Mouse (Mus musculus) lung, embryonic 16.5 days (tissue): ENCODE measurements at regions not wholly inside any gene's neighbourhood (a gene's known extent, or its start where the extent isn't known, plus 50 kb on each side); places are given as distances from the start of the nearest gene placed in this dataset.

Experiments
- ATAC-seq: fragments of 200-750 bp; cut with Nextera tagmentation; 2 replicates; pipeline ENCODE4 v1.8.0; 2017; ENCODE audit warnings: low read depth, mild to moderate bottlenecking, moderate library complexity
- H3K27ac ChIP-seq: fragments of 300-500 bp; sonication (generic); 2 replicates; pipeline ENCODE4 v1.5.1; 2014; ENCODE audit warnings: mild to moderate bottlenecking, control low read depth, low read length
- H3K27me3 ChIP-seq: fragments of 300-500 bp; sonication (generic); 2 replicates; pipeline ENCODE4 v1.6.1; 2014; ENCODE audit warnings: low read depth, low read length, mixed read lengths; ENCODE audit not compliant: control insufficient read depth, insufficient read depth
- H3K36me3 ChIP-seq: fragments of 300-500 bp; sonication (generic); 2 replicates; pipeline ENCODE4 v1.6.1; 2014; ENCODE audit warnings: low read length; ENCODE audit not compliant: control insufficient read depth, insufficient read depth
- H3K4me1 ChIP-seq: fragments of 300-500 bp; sonication (generic); replicated peaks from 2 replicates; pipeline ENCODE4 v1.6.1; 2014; ENCODE audit warnings: low read length, mixed read lengths; ENCODE audit not compliant: control insufficient read depth, insufficient read depth
- H3K4me2 ChIP-seq: fragments of 300-500 bp; sonication (generic); 2 replicates; pipeline ENCODE4 v1.6.1; 2014; ENCODE audit warnings: low read depth, low read length, control low read depth
- H3K4me3 ChIP-seq: fragments of 300-500 bp; sonication (generic); 2 replicates; pipeline ENCODE4 v1.5.1; 2014; ENCODE audit warnings: mild to moderate bottlenecking, low read length, control low read depth
- H3K9ac ChIP-seq: fragments of 300-500 bp; sonication (generic); 2 replicates; pipeline ENCODE4 v1.6.1; 2014; ENCODE audit warnings: low read length, control low read depth
- H3K9me3 ChIP-seq: fragments of 300-500 bp; sonication (generic); 2 replicates; pipeline ENCODE4 v1.6.1; 2016; ENCODE audit warnings: low read length; ENCODE audit not compliant: control insufficient read depth
- WGBS: fragments of 180-500 bp; shearing (Covaris S2); extraction: QIAGEN DNeasy Blood & Tissue Kit; methylation state at CpG from one replicate; pipeline ENCODE4 v1.1.7; 2014; 5-methylcytosine and 5-hydroxymethylcytosine counted together

- no peak for ATAC-seq
Measured at GRCm38 (mm10) chr4:95158632-95159424, 106.8 kb upstream of the Jun start.

GRCm38 (mm10) chr4:95159821-95160220, 107.8 kb upstream of the Jun start:
- Histone ChIP-seq H3K36me3 (no peaks in the 10 kb centered on the region), H3K9me3 (no peaks in the 10 kb centered on the region), H3K27ac (peak overlapping the region; percentile 96), H3K4me3 (no peak overlapping the region), H3K9ac (no peak overlapping the region), H3K4me1 (peaks cover 37% of the 10 kb centered on the region), H3K27me3 (no peaks in the 10 kb centered on the region), H3K4me2 (no peak overlapping the region)
- ATAC-seq: no peak
- 62% methylated on average over 4 of the region's 4 CpGs for WGBS

More at GRCm38 (mm10) chr4:95158632-95159424, 106.8 kb upstream of the Jun start:
- Histone ChIP-seq H3K27me3 (no peaks in the 10 kb centered on the region), H3K4me3 (no peak overlapping the region), H3K9me3 (no peaks in the 10 kb centered on the region), H3K27ac (no peak overlapping the region), H3K4me1 (peaks cover 45% of the 10 kb centered on the region), H3K9ac (no peak overlapping the region), H3K4me2 (no peak overlapping the region), H3K36me3 (no peaks in the 10 kb centered on the region)
- WGBS: 60% methylated on average over 6 of the region's 6 CpGs

- Histone ChIP-seq H3K27ac (peak overlapping the region; percentile 96), H3K36me3 (no peaks in the 10 kb centered on the region), H3K9ac (peak overlapping the region; percentile 64), H3K4me1 (peaks cover 32% of the 10 kb centered on the region), H3K4me3 (peak overlapping the region; percentile 54), H3K4me2 (peak overlapping the region; percentile 52), H3K9me3 (no peaks in the 10 kb centered on the region), H3K27me3 (no peaks in the 10 kb centered on the region)
- WGBS: 51% methylated on average over 3 of the region's 3 CpGs
- no peak for ATAC-seq
Measured at GRCm38 (mm10) chr4:95160465-95160864, 108.4 kb upstream of the Jun start.

- ATAC-seq: peak; percentile 97
- Histone ChIP-seq H3K4me2 (peak overlapping the region; percentile 52), H3K4me3 (peak overlapping the region; percentile 54), H3K27me3 (no peaks in the 10 kb centered on the region), H3K9me3 (no peaks in the 10 kb centered on the region), H3K4me1 (peaks cover 29% of the 10 kb centered on the region), H3K36me3 (no peaks in the 10 kb centered on the region), H3K27ac (peak overlapping the region; percentile 96), H3K9ac (peak overlapping the region; percentile 64)
- 1% methylated on average over 53 of the region's 53 CpGs for WGBS
Measured at GRCm38 (mm10) chr4:95160912-95161669, 109.1 kb upstream of the Jun start.

- H3K4me1 ChIP-seq: peaks cover 27% of the 10 kb centered on the region
- 14% methylated on average over 7 of the region's 7 CpGs for WGBS
- peak overlapping the region; percentile 96 for H3K27ac ChIP-seq
- peak overlapping the region; percentile 54 for H3K4me3 ChIP-seq
- H3K4me2 ChIP-seq: peak overlapping the region; percentile 52
- ATAC-seq: no peak; the same call in 1 of the 2 replicates
- peak overlapping the region; percentile 64 for H3K9ac ChIP-seq
- H3K36me3 ChIP-seq: no peaks in the 10 kb centered on the region
- H3K9me3 ChIP-seq: no peaks in the 10 kb centered on the region
- H3K27me3 ChIP-seq: no peaks in the 10 kb centered on the region
Measured at GRCm38 (mm10) chr4:95161670-95162020, 109.6 kb upstream of the Jun start.

GRCm38 (mm10) chr4:95162386-95163090, 110.5 kb upstream of the Jun start:
- Histone ChIP-seq H3K27ac (peak overlapping the region; percentile 45), H3K27me3 (no peaks in the 10 kb centered on the region), H3K4me1 (peaks cover 19% of the 10 kb centered on the region), H3K9me3 (no peaks in the 10 kb centered on the region), H3K4me2 (no peak overlapping the region), H3K4me3 (no peak overlapping the region), H3K9ac (no peak overlapping the region), H3K36me3 (no peaks in the 10 kb centered on the region)
- no peak for ATAC-seq
- 54% methylated on average over 9 of the region's 9 CpGs for WGBS

- H3K27ac ChIP-seq: no peak overlapping the region
- no peaks in the 10 kb centered on the region for H3K9me3 ChIP-seq
- H3K4me1 ChIP-seq: peaks cover 18% of the 10 kb centered on the region
- H3K27me3 ChIP-seq: no peaks in the 10 kb centered on the region
- no peak overlapping the region for H3K9ac ChIP-seq
- no peak overlapping the region for H3K4me3 ChIP-seq
- WGBS: 54% methylated on average over 4 of the region's 4 CpGs
- ATAC-seq: no peak
- no peak overlapping the region for H3K4me2 ChIP-seq
- H3K36me3 ChIP-seq: no peaks in the 10 kb centered on the region
Measured at GRCm38 (mm10) chr4:95163403-95163802, 111.4 kb upstream of the Jun start.

GRCm38 (mm10) chr4:95166503-95166902, 114.5 kb upstream of the Jun start:
- Histone ChIP-seq H3K4me2 (no peak overlapping the region), H3K27ac (no peak overlapping the region), H3K4me1 (peaks cover 13% of the 10 kb centered on the region; the same call in 1 of the 2 replicates), H3K9me3 (no peaks in the 10 kb centered on the region), H3K27me3 (no peaks in the 10 kb centered on the region), H3K9ac (no peak overlapping the region), H3K36me3 (no peaks in the 10 kb centered on the region), H3K4me3 (no peak overlapping the region)
- ATAC-seq: no peak
- WGBS: 72% methylated on average over 5 of the region's 5 CpGs

GRCm38 (mm10) chr4:95167216-95167615, 115.2 kb upstream of the Jun start:
- H3K4me3 ChIP-seq: no peak overlapping the region
- H3K4me2 ChIP-seq: no peak overlapping the region
- WGBS: 84% methylated on average over 1 of the region's 1 CpGs
- H3K27ac ChIP-seq: no peak overlapping the region
- H3K9me3 ChIP-seq: no peaks in the 10 kb centered on the region
- no peak overlapping the region for H3K9ac ChIP-seq
- ATAC-seq: no peak
- no peaks in the 10 kb centered on the region for H3K36me3 ChIP-seq
- no peaks in the 10 kb centered on the region for H3K27me3 ChIP-seq
- H3K4me1 ChIP-seq: peaks cover 11% of the 10 kb centered on the region; the same call in 1 of the 2 replicates
